Mouse (Mus musculus): Measurements from ENCODE around the gene Sart3. TPM values are rescaled to one million over a fixed set of nuclear protein-coding genes. Genes with fewer than 3 reads are reported as not detected.

The Sart3 gene
- polyA plus RNA-seq, 1 experiment from 2014 or later, result 45.9 TPM

- H3K27ac ChIP-seq, result no peak overlapping the region
- H3K36me3 ChIP-seq, result no peaks in the 10 kb centered on the region
- peaks cover 4% of the 10 kb centered on the region for H3K4me1 ChIP-seq
- ATAC-seq (ENCODE audit: insufficient number of reproducible peaks, low FRiP score, low TSS enrichment, low read depth), result no peak
- no peak overlapping the region for H3K4me2 ChIP-seq
- no peak overlapping the region for H3K4me3 ChIP-seq
- WGBS, result 83% methylated on average over 7 of the region's 7 CpGs
- no peak overlapping the region for H3K9ac ChIP-seq
- H3K27me3 ChIP-seq, result 0 out of 2 replicates have a peak, but pooled peaks cover 3% of the 10 kb centered on the region
- H3K9me3 ChIP-seq, result no peaks in the 10 kb centered on the region
Observed at GRCm38 (mm10) chr5:113731174-113731573, 41.1 kb downstream of the Sart3 start.

GRCm38 (mm10) chr5:113730641-113731121, 41.6 kb downstream of the Sart3 start:
- H3K36me3 ChIP-seq, result no peaks in the 10 kb centered on the region
- peaks cover 4% of the 10 kb centered on the region; the same call in 1 of the 2 replicates for H3K4me1 ChIP-seq
- 0 out of 2 replicates have a peak, but pooled peaks cover 3% of the 10 kb centered on the region for H3K27me3 ChIP-seq
- H3K9ac ChIP-seq, result no peak overlapping the region
- no peaks in the 10 kb centered on the region for H3K9me3 ChIP-seq
- no peak for ATAC-seq (ENCODE audit: insufficient number of reproducible peaks, low FRiP score, low TSS enrichment, low read depth)
- WGBS, result 53% methylated on average over 7 of the region's 7 CpGs
- H3K4me2 ChIP-seq, result no peak overlapping the region
- H3K27ac ChIP-seq, result no peak overlapping the region
- no peak overlapping the region for H3K4me3 ChIP-seq

GRCm38 (mm10) chr5:113728691-113729090, 43.6 kb downstream of the Sart3 start:
- 0 out of 2 replicates have a peak, but pooled peaks cover 3% of the 10 kb centered on the region for H3K27me3 ChIP-seq
- 0 out of 2 replicates have a peak, but pooled peaks cover 6% of the 10 kb centered on the region for H3K4me1 ChIP-seq
- WGBS, result 86% methylated on average over 7 of the region's 7 CpGs
- H3K4me2 ChIP-seq, result no peak overlapping the region
- no peak overlapping the region for H3K4me3 ChIP-seq
- H3K9ac ChIP-seq, result no peak overlapping the region
- H3K36me3 ChIP-seq, result no peaks in the 10 kb centered on the region
- H3K9me3 ChIP-seq, result no peaks in the 10 kb centered on the region
- H3K27ac ChIP-seq, result no peak overlapping the region
- ATAC-seq (ENCODE audit: insufficient number of reproducible peaks, low FRiP score, low TSS enrichment, low read depth), result no peak

GRCm38 (mm10) chr5:113728011-113728410, 44.3 kb downstream of the Sart3 start:
- H3K9ac ChIP-seq, result no peak overlapping the region
- H3K27ac ChIP-seq, result no peak overlapping the region
- no peak overlapping the region for H3K4me2 ChIP-seq
- H3K4me1 ChIP-seq, result 0 out of 2 replicates have a peak, but pooled peaks cover 6% of the 10 kb centered on the region
- H3K27me3 ChIP-seq, result 0 out of 2 replicates have a peak, but pooled peaks cover 3% of the 10 kb centered on the region
- no peak overlapping the region for H3K4me3 ChIP-seq
- no peaks in the 10 kb centered on the region for H3K9me3 ChIP-seq
- ATAC-seq (ENCODE audit: insufficient number of reproducible peaks, low FRiP score, low TSS enrichment, low read depth), result no peak
- H3K36me3 ChIP-seq, result no peaks in the 10 kb centered on the region
- WGBS, result 62% methylated on average over 7 of the region's 7 CpGs

- 59% methylated on average over 12 of the region's 12 CpGs for WGBS
- Histone ChIP-seq H3K4me1 (0 out of 2 replicates have a peak, but pooled peaks cover 6% of the 10 kb centered on the region), H3K9ac (no peak overlapping the region), H3K4me2 (no peak overlapping the region), H3K36me3 (no peaks in the 10 kb centered on the region), H3K27me3 (0 out of 2 replicates have a peak, but pooled peaks cover 3% of the 10 kb centered on the region), H3K4me3 (no peak overlapping the region), H3K27ac (no peak overlapping the region), H3K9me3 (no peaks in the 10 kb centered on the region)
- no peak for ATAC-seq (ENCODE audit: insufficient number of reproducible peaks, low FRiP score, low TSS enrichment, low read depth)
Observed at GRCm38 (mm10) chr5:113727238-113727637, 45.1 kb downstream of the Sart3 start.

- H3K4me2 ChIP-seq, result no peak overlapping the region
- no peak overlapping the region for H3K9ac ChIP-seq
- ATAC-seq (ENCODE audit: insufficient number of reproducible peaks, low FRiP score, low TSS enrichment, low read depth), result no peak
- no peak overlapping the region for H3K27ac ChIP-seq
- no peaks in the 10 kb centered on the region for H3K36me3 ChIP-seq
- no peak overlapping the region for H3K4me3 ChIP-seq
- WGBS, result 72% methylated on average over 6 of the region's 6 CpGs
- H3K4me1 ChIP-seq, result 0 out of 2 replicates have a peak, but pooled peaks cover 6% of the 10 kb centered on the region
- H3K9me3 ChIP-seq, result no peaks in the 10 kb centered on the region
- 0 out of 2 replicates have a peak, but pooled peaks cover 3% of the 10 kb centered on the region for H3K27me3 ChIP-seq
Observed at GRCm38 (mm10) chr5:113726618-113727017, 45.7 kb downstream of the Sart3 start.

- Histone ChIP-seq H3K27ac (no peak overlapping the region), H3K36me3 (no peaks in the 10 kb centered on the region), H3K4me2 (no peak overlapping the region), H3K4me1 (0 out of 2 replicates have a peak, but pooled peaks cover 6% of the 10 kb centered on the region), H3K9ac (no peak overlapping the region), H3K27me3 (0 out of 2 replicates have a peak, but pooled peaks cover 3% of the 10 kb centered on the region), H3K4me3 (no peak overlapping the region), H3K9me3 (no peaks in the 10 kb centered on the region)
- no peak for ATAC-seq (ENCODE audit: insufficient number of reproducible peaks, low FRiP score, low TSS enrichment, low read depth)
- WGBS, result 73% methylated on average over 12 of the region's 12 CpGs
Observed at GRCm38 (mm10) chr5:113725417-113725816, 46.9 kb downstream of the Sart3 start.

GRCm38 (mm10) chr5:113724446-113724845, 47.9 kb downstream of the Sart3 start, which contains the start of gene 1700069L16Rik:
TSS of gene 1700069L16Rik (minus strand) at chr5:113724772.
- no peak for ATAC-seq (ENCODE audit: insufficient number of reproducible peaks, low FRiP score, low TSS enrichment, low read depth)

GRCm38 (mm10) chr5:113723567-113724237, 48.6 kb downstream of the Sart3 start:
- Histone ChIP-seq H3K36me3 (no peaks in the 10 kb centered on the region), H3K9ac (no peak overlapping the region), H3K9me3 (no peaks in the 10 kb centered on the region), H3K4me2 (no peak overlapping the region), H3K27me3 (0 out of 2 replicates have a peak, but pooled peaks cover 3% of the 10 kb centered on the region), H3K4me3 (no peak overlapping the region), H3K27ac (no peak overlapping the region), H3K4me1 (0 out of 2 replicates have a peak, but pooled peaks cover 6% of the 10 kb centered on the region)
- 38% methylated on average over 8 of the region's 8 CpGs for whole genome bisulfite sequencing
- no peak for ATAC-seq (ENCODE audit: insufficient number of reproducible peaks, low FRiP score, low TSS enrichment, low read depth)

More at GRCm38 (mm10) chr5:113724446-113724845, 47.9 kb downstream of the Sart3 start, which contains the start of gene 1700069L16Rik:
- Histone ChIP-seq H3K4me2 (no peak within 1 kb of the TSS), H3K9me3 (no peaks in the 10 kb centered on the region), H3K4me1 (0 out of 2 replicates have a peak, but pooled peaks cover 6% of the 10 kb centered on the region), H3K27ac (no peak within 1 kb of the TSS), H3K9ac (no peak within 1 kb of the TSS), H3K4me3 (no peak within 1 kb of the TSS), H3K27me3 (0 out of 2 replicates have a peak, but pooled peaks cover 3% of the 10 kb centered on the region), H3K36me3 (no peaks in the 10 kb centered on the region)
- WGBS, result 3% methylated on average over 15 of the region's 15 CpGs

GRCm38 (mm10) chr5:113722224-113723013, 49.9 kb downstream of the Sart3 start:
- Histone ChIP-seq H3K27ac (no peak overlapping the region), H3K9me3 (no peaks in the 10 kb centered on the region), H3K27me3 (0 out of 2 replicates have a peak, but pooled peaks cover 3% of the 10 kb centered on the region), H3K4me2 (no peak overlapping the region), H3K4me1 (0 out of 2 replicates have a peak, but pooled peaks cover 6% of the 10 kb centered on the region), H3K9ac (no peak overlapping the region), H3K4me3 (no peak overlapping the region), H3K36me3 (no peaks in the 10 kb centered on the region)
- WGBS, result 83% methylated on average over 10 of the region's 10 CpGs
- ATAC-seq (ENCODE audit: insufficient number of reproducible peaks, low FRiP score, low TSS enrichment, low read depth), result no peak

GRCm38 (mm10) chr5:113719221-113719661, 53.1 kb downstream of the Sart3 start:
- Histone ChIP-seq H3K4me3 (no peak overlapping the region), H3K9me3 (no peaks in the 10 kb centered on the region), H3K4me1 (0 out of 2 replicates have a peak, but pooled peaks cover 7% of the 10 kb centered on the region), H3K27me3 (no peaks in the 10 kb centered on the region), H3K36me3 (no peaks in the 10 kb centered on the region), H3K9ac (no peak overlapping the region), H3K27ac (no peak overlapping the region), H3K4me2 (no peak overlapping the region)
- ATAC-seq (ENCODE audit: insufficient number of reproducible peaks, low FRiP score, low TSS enrichment, low read depth), result no peak
- 83% methylated on average over 8 of the region's 8 CpGs for WGBS

Data from limb, embryonic 15.5 days (tissue).